Mouse (Mus musculus): ENCODE measurements around the gene Nt5c2.

The Nt5c2 gene

DNA sequence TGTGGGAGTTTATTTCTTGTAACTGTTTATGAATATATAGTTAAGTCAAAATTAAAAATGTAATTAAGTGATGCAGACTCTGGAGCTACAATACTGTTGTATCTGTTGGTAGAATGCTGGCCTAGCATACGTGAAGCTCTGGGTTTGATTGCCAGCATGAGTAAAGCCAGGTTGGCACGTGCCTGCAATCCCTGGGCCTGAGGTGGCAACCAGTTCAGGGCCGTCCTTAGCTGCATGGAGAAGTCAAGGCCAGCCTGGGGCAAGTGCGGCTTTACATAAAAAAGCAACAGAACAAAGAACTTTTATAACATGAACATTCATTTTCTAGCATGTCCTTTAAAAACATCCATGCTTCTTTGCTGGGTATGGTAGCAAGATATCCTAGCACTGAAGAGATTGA, 173.9 kb downstream of the Nt5c2 start:
- no peak for DNase-seq

DNA sequence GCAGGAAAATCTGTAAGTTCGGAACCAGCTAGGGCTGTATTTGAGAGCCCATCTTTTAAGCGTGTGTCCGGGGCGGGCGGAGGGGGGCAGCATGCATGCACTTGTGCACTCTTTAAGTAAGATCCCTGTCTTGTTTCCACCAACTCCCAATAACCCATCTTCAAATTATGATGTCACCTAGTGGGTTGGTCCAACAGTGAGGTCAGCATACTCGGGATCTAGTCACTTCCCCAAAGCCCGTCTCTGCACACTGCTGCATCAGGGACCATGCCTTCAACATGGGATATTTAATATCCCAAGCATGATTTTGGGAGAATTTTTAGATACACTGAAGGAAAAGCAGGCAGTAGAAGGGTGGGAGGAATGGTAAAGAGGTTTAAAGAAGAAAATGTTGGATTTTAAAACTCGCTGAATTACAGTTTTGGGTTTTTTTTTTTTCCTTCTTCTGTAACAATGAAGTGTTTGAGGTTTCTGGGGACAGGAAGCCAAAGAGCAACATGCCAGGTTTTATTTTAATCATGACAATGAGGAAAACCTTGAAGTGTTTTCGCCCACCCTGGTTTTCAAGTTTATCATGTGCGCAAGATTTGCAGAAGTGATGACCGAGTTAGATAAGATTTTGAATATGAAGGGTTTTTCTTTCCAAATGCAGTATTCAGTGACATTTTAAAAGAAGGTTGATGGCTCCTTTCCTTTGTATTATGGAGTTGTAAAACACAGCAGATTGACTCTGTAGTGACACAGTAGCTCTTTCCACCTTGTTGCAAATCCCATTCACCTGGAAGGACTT, 177.5 kb downstream of the Nt5c2 start:
- no peak for DNase-seq

DNA sequence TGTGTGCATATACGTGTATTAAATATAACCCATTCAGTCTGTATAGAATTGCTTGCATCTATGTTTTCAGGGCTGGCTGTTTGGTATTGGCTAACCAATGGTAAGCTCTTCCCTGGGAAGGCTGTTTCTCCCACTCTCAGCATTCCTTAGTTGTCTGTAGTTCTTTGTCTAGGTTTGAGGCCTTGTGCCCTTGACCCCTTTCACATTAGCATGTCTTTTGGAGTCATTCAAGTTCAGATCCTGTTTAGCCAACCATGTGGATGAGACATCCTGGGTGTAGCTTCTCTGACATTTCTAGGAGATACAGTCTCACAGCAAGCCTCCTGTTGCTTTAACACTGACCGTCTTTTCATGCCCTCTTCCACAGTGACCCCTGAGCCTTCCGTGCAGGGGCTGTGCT, 178.9 kb downstream of the Nt5c2 start:
- DNase-seq, result no peak

DNA sequence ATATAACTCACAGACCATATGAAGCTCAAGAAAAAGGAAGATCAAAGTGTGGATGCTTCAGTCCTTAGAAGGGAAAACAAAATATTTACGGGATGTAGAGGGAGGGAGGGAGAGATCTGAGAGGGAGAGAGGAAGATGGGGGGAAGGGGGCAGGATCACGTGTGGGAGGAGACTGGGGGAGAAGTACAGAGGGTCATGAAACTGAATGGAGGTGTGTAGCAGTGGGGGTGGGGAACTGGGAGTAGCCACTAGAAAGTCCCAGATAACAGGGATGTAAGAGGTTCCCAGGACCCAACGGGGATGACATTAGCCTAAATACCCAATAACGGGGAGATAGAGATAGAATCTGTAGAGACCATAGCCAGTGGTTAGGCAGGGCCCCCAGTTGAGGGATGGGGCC, 179.6 kb downstream of the Nt5c2 start:
- DNase-seq, result no peak

DNA sequence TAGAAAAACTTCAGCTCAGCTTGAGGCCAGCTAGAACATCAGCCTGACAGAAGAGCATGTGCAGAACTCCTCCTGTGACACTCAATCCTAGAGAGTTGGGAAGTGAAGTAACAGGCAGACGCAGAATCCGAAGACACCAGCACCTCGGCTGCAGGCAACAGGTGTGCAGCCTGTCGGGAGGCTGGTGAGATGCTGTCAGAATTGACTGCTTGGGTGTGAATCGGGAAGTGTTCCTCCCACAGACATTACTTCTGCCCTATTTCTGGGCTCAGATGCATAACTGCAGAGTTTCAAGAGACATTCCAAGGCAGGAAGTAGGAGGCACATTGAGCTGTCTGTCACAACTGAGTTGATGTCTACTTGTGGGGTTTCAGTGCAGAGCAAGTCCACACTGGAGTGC, 180.7 kb downstream of the Nt5c2 start:
- DNase-seq, result no peak

Measured in thymus, postnatal 36 days (tissue).